Comparison of ENCODE assay signal across 16 mouse cellular contexts in the genomic region with DNA sequence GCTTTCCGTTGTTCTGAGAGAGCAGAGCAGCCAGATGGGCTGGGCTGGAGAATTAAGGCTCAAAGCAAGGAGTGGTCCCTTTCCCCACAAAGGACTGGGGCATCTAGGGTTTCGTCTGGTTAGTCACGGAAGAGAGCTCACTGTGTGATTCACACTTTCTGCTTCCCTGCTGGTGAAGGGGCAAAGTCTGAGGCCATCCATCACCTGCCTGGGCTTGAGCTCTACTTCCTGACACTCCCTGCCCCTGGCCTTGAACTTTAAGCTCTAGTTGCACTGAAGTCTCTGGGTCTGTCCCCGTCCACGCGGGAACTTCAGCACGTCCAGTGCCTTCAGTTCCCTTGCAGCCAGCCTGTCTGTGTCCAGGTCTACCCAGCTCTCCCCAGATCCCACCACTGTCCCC. TPM values are rescaled to one million over a fixed set of nuclear protein-coding genes. Genes with fewer than 3 reads are reported as not detected.
A peak's percentile ranks its signal among the peaks of the same experiment; 100 is the strongest.
DNase-seq lines count a peak whose midpoint lies in the region; ATAC-seq and TF ChIP-seq lines count a peak whose summit lies in the region.
"Had no signal": no experiment of that assay in that cellular context is flagged by ENCODE, and none has a peak within 500 bp of the region (broad histone marks: within the 10 kb centered on the region; RNA-seq: fewer than 3 reads in every experiment).

No protein-coding gene starts in this region.

- no peak overlapping the region for H3K4me2 ChIP-seq in liver, embryonic 16.5 days (ENCODE audit: low read depth, low read length)
- H3K4me2 ChIP-seq in liver, embryonic 12.5 days, result no peak overlapping the region
- peak overlapping the region; percentile 72 for H3K4me2 ChIP-seq in kidney, embryonic 15.5 days
- H3K4me2 ChIP-seq in stomach, postnatal 0 days (replicated peaks; ENCODE audit: low read depth), result peak overlapping the region; percentile 51; the same call in 1 of the 2 replicates

- TF ChIP-seq CTCF in stomach, postnatal 0 days (IDR thresholded peaks at IDR 0.05; ENCODE audit: low read depth), result no peak

- 41% methylated on average over 7 of the region's 7 CpGs for WGBS in liver, embryonic 16.5 days (ENCODE audit: insufficient replicate concordance)
- 40% methylated on average over 7 of the region's 7 CpGs for WGBS in liver, embryonic 12.5 days (ENCODE audit: insufficient replicate concordance)
- WGBS in kidney, embryonic 15.5 days, result 10% methylated on average over 7 of the region's 7 CpGs
- 16% methylated on average over 7 of the region's 7 CpGs for WGBS in stomach, postnatal 0 days

- H3K27me3 ChIP-seq in liver, embryonic 16.5 days (ENCODE audit: control insufficient read depth, insufficient read depth, low read depth, low read length), result no peaks in the 10 kb centered on the region
- H3K27me3 ChIP-seq in liver, embryonic 12.5 days (replicated peaks), result no peaks in the 10 kb centered on the region
- H3K27me3 ChIP-seq in kidney, embryonic 15.5 days, result no peaks in the 10 kb centered on the region
- no peaks in the 10 kb centered on the region for H3K27me3 ChIP-seq in stomach, postnatal 0 days (ENCODE audit: control insufficient read depth, insufficient read depth, low read length)
- H3K27me3 ChIP-seq: midbrain, embryonic 13.5 days; neural tube, embryonic 12.5 days had no signal

- no peak overlapping the region for H3K27ac ChIP-seq in liver, embryonic 16.5 days (ENCODE audit: low read length)
- no peak overlapping the region for H3K27ac ChIP-seq in liver, embryonic 12.5 days
- H3K27ac ChIP-seq in kidney, embryonic 15.5 days, result peak overlapping the region; percentile 92
- H3K27ac ChIP-seq in stomach, postnatal 0 days (replicated peaks), result peak overlapping the region; percentile 84
- H3K27ac ChIP-seq: midbrain, embryonic 13.5 days; neural tube, embryonic 12.5 days had no signal

- no peaks in the 10 kb centered on the region for H3K36me3 ChIP-seq in liver, embryonic 16.5 days (ENCODE audit: control insufficient read depth, insufficient read depth)
- no peaks in the 10 kb centered on the region for H3K36me3 ChIP-seq in liver, embryonic 12.5 days
- no peaks in the 10 kb centered on the region for H3K36me3 ChIP-seq in kidney, embryonic 15.5 days
- H3K36me3 ChIP-seq in stomach, postnatal 0 days (ENCODE audit: control insufficient read depth, insufficient read depth, low read length), result 0 out of 2 replicates have a peak, but pooled peaks cover 2% of the 10 kb centered on the region
- H3K36me3 ChIP-seq: midbrain, embryonic 13.5 days; neural tube, embryonic 12.5 days had no signal

- no peak overlapping the region for H3K4me3 ChIP-seq in liver, embryonic 16.5 days (ENCODE audit: low read depth, low read length)
- H3K4me3 ChIP-seq in liver, embryonic 12.5 days, result no peak overlapping the region
- H3K4me3 ChIP-seq in kidney, embryonic 15.5 days (replicated peaks), result peak overlapping the region; percentile 37; the same call in 1 of the 2 replicates
- H3K4me3 ChIP-seq in stomach, postnatal 0 days (ENCODE audit: low read depth, low read length), result no peak overlapping the region
- H3K4me3 ChIP-seq: erythroblast, embryonic 14.5 days; neural tube, embryonic 12.5 days had no signal

- intact Hi-C loops in left cerebral cortex, postnatal 25 days (cut with DNase I), result no loop called here

- no peaks in the 10 kb centered on the region for H3K9me3 ChIP-seq in liver, embryonic 16.5 days (replicated peaks; ENCODE audit: control insufficient read depth, low read length)
- no peaks in the 10 kb centered on the region for H3K9me3 ChIP-seq in liver, embryonic 12.5 days (replicated peaks)
- H3K9me3 ChIP-seq in kidney, embryonic 15.5 days (replicated peaks), result no peaks in the 10 kb centered on the region
- H3K9me3 ChIP-seq in stomach, postnatal 0 days (ENCODE audit: control insufficient read depth, low read length), result no peaks in the 10 kb centered on the region
- H3K9me3 ChIP-seq: midbrain, embryonic 13.5 days; neural tube, embryonic 12.5 days had no signal

- H3K4me1 ChIP-seq in liver, embryonic 16.5 days (ENCODE audit: control insufficient read depth, low read depth, low read length), result peaks cover 5% of the 10 kb centered on the region
- peaks cover 10% of the 10 kb centered on the region for H3K4me1 ChIP-seq in liver, embryonic 12.5 days
- H3K4me1 ChIP-seq in kidney, embryonic 15.5 days, result peaks cover 46% of the 10 kb centered on the region
- peaks cover 2% of the 10 kb centered on the region; the same call in 1 of the 2 replicates for H3K4me1 ChIP-seq in stomach, postnatal 0 days (replicated peaks; ENCODE audit: control insufficient read depth, insufficient read depth)

- peak; percentile 67 to 77 for DNase-seq in adrenal gland, postnatal 36 days
- peak; percentile 84 for DNase-seq in stomach, postnatal 0 days (ENCODE audit: low spot score)
- no peak for DNase-seq in gastrocnemius, adult 18-20 months (ENCODE audit: low spot score)
- no peak for DNase-seq in left cerebral cortex, postnatal 25 days (ENCODE audit: low spot score in 2 of 2)
- DNase-seq: heart, adult 18-20 months; heart, postnatal 4 days; left cerebral cortex, postnatal 4 days; thymus, postnatal 14 days had no signal

- TF ChIP-seq EP300 in stomach, postnatal 0 days (optimal IDR thresholded peaks at IDR 0.05), result no peak

- H3K9ac ChIP-seq in liver, embryonic 16.5 days (ENCODE audit: low read depth, low read length), result no peak overlapping the region
- H3K9ac ChIP-seq in liver, embryonic 12.5 days, result no peak overlapping the region
- H3K9ac ChIP-seq in kidney, embryonic 15.5 days, result peak overlapping the region; percentile 39; the same call in 1 of the 2 replicates
- H3K9ac ChIP-seq in stomach, postnatal 0 days (ENCODE audit: low read length), result 0 out of 2 replicates have a peak overlapping the region, but pooled peaks have one; percentile 18
- H3K9ac ChIP-seq: midbrain, embryonic 13.5 days; neural tube, embryonic 12.5 days had no signal

- 0 out of 2 replicates have a peak, but pooled peaks have one; percentile 17 for ATAC-seq in liver, embryonic 16.5 days (ENCODE audit: low read depth)
- ATAC-seq in liver, embryonic 12.5 days, result no peak
- ATAC-seq in kidney, embryonic 15.5 days (replicated peaks; ENCODE audit: low FRiP score), result peak; percentile 73
- ATAC-seq in stomach, postnatal 0 days (ENCODE audit: low FRiP score, low TSS enrichment), result peak; percentile 88
- no peak for ATAC-seq in frontal cortex, adult (ENCODE audit: low TSS enrichment)
- ATAC-seq: lung, postnatal 0 days; midbrain, embryonic 13.5 days had no signal

RNA-seq across cellular contexts. Expression of a gene that starts 22.8 kb away (rescaled TPM):
- polyA plus RNA-seq in liver, embryonic 16.5 days (2015; fragmentation: Nextera tagmentation; extraction: Ambion mirVana), result 2.2 and 3.8 TPM in 2 replicates
- polyA plus RNA-seq in liver, embryonic 12.5 days (2016; fragmentation: Nextera tagmentation; extraction: Ambion mirVana), result 2.7 and 4.0 TPM in 2 replicates
- total RNA-seq in adrenal gland, postnatal 36 days (2021), result 10 to 100 TPM; 10.1 to 16.3 TPM
- polyA plus RNA-seq in kidney, embryonic 15.5 days (2015; fragmentation: Nextera tagmentation; extraction: Ambion mirVana), result 15.8 and 17.2 TPM in 2 replicates
- polyA plus RNA-seq in stomach, postnatal 0 days (2015; fragmentation: Nextera tagmentation; extraction: Ambion mirVana), result 18.2 and 22.1 TPM in 2 replicates
- 1 to 10 TPM; 6.1 to 6.8 TPM for total RNA-seq in gastrocnemius, adult 18-20 months (2021)
- 10 to 100 TPM in 1 of 2 experiments, 1 to 10 TPM in 1; 7.9 to 12.4 TPM for total RNA-seq in left cerebral cortex, postnatal 25 days (2021)

Comparison
In these comparisons a context has a peak if more than half of its experiments do, and no peak if none do; other contexts are left out.
1. ATAC-seq: peak in liver, embryonic 16.5 days (single experiment), kidney, embryonic 15.5 days (single experiment) and stomach, postnatal 0 days (single experiment); none in liver, embryonic 12.5 days (single experiment) and frontal cortex, adult (single experiment).
2. H3K27ac ChIP-seq: peak in kidney, embryonic 15.5 days (single experiment) and stomach, postnatal 0 days (single experiment); none in liver, embryonic 16.5 days (single experiment) and liver, embryonic 12.5 days (single experiment).
3. H3K4me2 ChIP-seq: peak in kidney, embryonic 15.5 days (single experiment) and stomach, postnatal 0 days (single experiment); none in liver, embryonic 16.5 days (single experiment) and liver, embryonic 12.5 days (single experiment).
4. H3K9ac ChIP-seq: peak in kidney, embryonic 15.5 days (single experiment) and stomach, postnatal 0 days (single experiment); none in liver, embryonic 16.5 days (single experiment) and liver, embryonic 12.5 days (single experiment).
5. DNase-seq: peak in adrenal gland, postnatal 36 days (2 of 2) and stomach, postnatal 0 days (single experiment); none in gastrocnemius, adult 18-20 months (single experiment) and left cerebral cortex, postnatal 25 days (0 of 2).